Mouse (Mus musculus) layer of hippocampus, postnatal 14 days (tissue): ENCODE data around the gene Utrn. TPM values are rescaled to one million over a fixed set of nuclear protein-coding genes. Genes with fewer than 3 reads are reported as not detected.

Experiments
- DNase-seq, 2 experiments: peaks; one replicate each; pipeline ENCODE4 v3.0.0; 2021 to 2022; ENCODE audit warnings: low spot score in 2 of 2, mixed read lengths in 1 of 2
- total RNA-seq, 2 experiments: library from RNA; stranded (reverse); gene quantifications; 2 replicates each; pipeline ENCODE4 v1.2.3; 2021

The Utrn gene
- total RNA-seq, 2 experiments from 2014 or later: 35.6 to 40.3 TPM

DNA sequence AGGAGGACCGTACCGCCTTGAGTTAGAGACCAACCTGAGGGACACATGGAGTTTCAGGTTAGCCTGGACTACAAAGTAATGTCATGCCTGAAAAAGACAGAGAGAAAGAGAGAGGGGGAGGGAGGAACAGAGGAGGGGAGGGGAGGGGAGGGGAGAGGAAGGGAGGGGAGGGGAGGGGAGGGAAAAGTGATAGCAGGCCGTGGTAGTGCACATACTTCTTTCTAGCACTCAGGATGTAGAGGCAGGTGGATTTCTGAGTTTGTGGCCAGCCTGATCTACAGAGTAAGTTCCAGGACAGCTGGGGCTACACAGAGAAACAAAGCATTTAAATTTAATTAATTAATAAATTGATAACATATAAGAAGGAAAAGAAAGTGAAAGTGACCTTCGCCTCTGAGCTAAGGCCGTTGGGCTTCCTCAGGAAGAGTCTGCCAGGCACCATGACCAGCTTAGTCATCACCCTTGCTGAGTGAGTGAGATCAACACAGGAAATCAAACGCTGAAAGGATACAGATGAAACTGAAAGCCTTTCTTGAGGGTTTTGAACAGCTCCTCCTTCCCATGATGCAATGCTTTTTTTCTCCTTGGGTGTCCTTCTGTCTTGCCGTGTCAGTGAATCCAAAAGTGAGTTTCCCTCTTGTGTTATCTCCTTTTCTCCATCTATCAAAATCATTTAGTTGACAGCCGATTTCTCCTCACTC, 5.6 kb upstream of the Utrn start:
- no peak for DNase-seq

DNA sequence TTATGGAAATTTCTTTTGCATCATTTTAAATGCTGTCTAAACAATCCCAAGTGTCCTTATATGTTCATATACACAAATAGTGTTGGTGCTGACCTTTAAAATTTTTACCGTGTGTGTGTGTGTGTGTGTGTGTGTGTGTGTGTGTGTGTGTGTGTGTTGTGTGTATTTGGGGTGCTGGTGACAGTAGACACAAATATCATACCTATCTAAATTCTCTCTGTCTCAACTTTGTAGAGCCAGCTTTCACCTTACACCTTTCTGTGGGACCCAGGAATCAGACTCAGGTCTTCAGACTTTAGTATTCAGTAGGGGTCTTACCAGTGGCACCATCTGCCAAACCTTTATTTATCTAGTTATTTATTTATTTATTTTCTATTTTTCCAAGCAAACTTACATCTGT, 681 bp upstream of the Utrn start:
- DNase-seq: no peak

DNA sequence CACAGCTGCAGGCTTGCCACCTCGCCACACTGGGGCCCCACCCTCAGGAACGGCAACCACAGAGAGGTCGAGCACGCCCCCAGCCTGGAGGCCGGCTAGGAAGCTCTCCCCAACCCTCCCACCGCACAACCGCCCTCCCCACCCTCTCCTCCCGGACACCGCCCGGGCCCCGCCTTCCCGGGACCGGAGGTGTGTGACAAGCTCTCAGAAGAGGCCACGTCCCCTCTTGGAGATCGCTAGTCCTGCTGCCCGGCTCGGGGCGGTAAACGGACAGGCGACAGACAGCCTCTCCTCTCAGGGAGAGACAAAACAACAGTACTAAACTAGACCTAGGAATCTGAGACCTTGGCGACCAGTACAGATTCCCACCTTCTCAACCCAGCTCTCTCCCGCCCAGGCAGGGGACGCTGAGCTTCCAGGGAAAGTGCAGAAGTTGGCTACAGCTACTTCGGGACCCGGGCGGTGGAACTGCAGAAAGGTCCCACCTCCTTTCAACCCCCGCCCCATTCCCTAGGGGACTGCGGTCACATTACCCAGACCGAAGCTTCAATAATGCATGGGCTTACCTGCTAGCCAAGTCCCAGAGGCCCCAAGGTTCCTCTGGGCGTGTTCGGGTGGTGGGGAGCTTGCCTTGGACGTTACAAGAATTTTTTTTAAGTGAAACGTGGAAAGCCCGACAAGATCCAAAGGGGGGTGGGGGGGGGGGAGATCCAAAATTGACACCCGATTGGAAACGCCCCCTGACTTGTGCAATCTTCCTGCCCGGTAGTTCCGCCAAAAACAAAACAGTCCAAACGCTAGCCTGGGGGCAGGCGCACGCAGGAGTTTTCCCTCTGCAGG, 756 bp downstream of the Utrn start:
- peak in 1 of 2 experiments; percentile 9 for DNase-seq

DNA sequence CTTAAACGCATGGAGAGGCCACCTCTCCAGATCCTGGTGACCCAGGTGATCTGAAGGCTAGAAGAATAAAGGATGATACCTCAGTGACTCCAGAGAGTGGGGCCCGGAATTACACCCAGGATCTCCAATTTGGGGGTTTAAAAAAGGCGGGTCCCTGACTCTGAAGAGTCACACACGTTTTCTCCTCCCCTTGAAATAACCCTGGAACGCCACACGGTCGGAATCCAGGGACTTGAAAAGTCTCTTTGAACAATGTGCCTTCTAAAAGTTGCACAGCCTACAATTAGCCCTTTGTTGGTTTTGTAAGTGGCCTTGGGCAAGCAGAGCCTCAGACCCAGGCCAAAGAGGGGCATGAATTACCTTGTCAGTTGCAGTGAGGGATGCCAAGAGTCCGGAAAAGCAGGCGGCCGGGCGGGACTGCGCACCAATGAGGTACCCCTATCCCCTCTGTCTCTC, 1.4 kb downstream of the Utrn start:
- DNase-seq: peak in 1 of 2 experiments; percentile 5

DNA sequence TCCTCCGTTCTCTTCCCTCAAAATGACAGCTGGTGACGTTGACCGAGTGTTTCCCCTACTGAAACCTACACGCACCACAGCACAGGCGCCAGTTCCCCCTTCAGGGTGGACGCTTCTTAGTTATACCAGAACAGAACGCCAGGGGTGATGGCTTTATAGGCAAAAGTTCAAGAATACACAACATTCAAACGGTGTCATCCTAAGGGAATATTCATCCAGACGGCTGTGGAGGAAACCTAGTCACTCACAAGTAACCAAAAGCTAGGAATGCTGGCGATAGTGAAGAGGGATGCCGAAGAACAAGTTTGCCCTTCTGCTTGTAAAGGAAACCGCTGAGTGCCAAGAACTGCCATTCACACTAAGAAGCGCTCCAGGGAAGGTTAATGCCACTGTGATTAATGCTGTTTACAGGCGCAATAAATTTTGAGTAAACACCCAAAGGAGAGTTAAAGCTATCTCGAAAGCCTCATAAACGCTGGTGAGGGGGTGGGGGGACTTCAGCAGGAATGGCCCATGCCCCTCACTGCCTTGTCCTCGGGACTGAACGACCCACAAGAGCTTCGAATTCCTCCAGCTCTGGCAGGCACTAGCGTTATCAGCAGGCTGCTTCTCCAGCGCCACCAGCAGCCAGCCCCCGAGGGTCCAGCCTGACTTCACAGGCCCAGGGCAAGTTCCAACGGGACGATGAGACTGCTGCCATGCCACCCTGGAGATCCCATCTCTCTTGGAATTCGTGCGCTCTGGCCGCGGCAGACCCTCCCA, 2.0 kb downstream of the Utrn start:
- DNase-seq: no peak

DNA sequence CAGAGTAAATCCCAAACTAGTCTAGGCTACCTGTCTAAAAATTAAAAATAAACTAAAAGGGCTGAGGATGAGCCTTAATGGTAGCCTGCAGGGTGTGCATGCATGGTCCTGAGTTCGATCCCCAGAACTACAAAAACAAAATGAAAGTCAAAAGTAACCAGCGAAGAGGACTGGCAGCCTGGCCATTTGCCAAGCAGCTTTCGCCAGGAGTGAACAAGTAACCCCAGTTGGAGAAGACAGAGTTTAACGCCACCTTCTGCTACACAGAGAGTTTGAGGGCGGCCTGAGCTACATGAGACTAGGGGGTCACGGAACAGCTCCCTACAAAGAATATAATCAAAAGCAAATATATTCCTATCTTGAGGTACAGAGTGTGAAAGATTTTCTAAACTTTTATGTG, 4.0 kb downstream of the Utrn start:
- no peak for DNase-seq

DNA sequence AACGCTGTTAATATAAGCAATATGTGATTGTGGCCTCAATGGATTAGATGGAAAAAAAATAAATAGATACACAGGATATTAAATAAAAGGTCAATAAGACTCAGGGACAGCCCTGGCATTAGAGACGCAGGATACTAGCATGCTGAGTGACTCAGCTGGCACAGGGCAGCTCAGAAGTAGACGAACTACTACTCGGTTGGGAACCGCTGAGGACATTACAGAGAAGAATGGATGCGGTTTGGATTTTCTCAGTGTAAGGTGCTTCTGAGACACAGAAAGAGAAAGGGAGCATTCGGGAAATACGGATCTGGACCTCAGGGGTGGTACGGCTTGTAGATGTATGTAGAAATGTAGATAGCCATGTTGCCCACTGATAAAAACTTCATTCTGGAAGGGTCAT, 5.6 kb downstream of the Utrn start:
- no peak for DNase-seq

DNA sequence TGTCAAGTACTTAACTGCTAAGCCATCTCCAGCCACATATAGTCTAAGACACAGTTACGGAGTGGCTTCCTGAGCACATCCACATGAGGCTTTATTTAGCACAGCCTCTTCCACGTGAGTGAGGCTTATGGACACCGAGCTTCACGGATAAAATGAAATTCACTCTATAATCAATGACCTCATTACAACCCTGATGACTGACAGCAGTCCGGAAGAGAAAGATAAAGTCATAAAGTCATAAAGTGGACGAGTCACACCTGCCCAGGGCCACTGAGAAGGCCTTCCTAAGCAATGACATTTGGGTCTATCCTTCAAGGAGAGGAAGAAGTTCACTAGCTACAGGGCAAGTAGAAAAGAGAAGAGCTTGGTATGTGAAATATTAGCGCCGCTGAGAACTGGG, 7.1 kb downstream of the Utrn start:
- no peak for DNase-seq

DNA sequence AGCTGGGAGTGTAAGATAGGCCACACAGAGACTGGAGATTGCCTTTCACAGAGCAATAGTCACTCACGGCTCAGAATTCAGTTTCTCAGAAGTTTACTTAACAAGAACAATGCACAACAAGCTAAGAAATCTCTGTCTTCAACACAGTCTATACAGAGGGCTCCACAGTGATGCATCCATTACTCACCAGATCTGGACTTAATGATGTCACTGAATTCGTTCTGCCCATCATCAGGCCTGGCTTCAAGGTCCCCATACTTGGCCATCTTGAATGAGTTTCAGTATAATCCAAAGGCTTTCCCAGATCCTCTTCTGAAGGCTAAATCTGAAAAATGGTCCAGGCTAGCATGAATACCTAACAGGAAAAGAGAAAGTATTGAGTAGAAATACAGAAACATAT, 7.8 kb downstream of the Utrn start:
- DNase-seq: no peak

DNA sequence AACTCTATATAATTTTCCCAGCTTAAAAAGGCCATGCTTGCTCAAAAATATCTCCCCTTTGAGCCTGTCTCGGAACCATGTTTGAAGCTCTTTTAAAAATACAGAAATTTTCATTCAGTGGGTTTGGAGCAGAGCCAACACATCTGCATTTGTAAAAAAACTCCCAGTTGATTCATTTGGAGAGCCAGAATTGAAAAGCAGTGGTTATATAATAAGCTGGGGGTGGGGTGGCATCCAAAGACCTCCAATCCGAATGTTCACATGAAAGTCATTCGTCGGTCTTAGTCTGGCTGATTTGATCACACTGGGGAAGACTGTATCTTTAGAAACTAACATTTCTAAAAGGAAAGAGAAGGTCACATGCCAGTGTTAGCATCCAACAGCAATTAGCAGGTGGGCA, 8.4 kb downstream of the Utrn start:
- peak in 1 of 2 experiments; percentile 26 for DNase-seq

DNA sequence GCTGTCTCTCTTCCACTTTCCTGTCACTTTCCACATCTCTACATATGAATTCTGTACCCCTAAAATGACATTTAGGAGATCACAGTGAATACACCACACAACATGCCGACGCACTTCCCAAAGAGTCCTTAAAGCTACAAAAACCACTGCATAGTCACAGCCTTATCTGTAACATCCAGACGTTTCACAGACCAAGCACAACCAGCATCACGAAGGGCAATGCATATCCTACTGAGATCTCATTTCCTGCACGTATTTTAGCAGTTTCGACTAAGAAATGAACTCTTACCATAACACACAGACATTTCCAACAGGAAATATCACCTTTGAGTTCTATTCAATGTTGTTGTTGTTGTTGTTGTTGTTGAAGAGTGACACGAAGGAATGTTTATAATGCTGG, 8.8 kb downstream of the Utrn start:
- DNase-seq: no peak

DNA sequence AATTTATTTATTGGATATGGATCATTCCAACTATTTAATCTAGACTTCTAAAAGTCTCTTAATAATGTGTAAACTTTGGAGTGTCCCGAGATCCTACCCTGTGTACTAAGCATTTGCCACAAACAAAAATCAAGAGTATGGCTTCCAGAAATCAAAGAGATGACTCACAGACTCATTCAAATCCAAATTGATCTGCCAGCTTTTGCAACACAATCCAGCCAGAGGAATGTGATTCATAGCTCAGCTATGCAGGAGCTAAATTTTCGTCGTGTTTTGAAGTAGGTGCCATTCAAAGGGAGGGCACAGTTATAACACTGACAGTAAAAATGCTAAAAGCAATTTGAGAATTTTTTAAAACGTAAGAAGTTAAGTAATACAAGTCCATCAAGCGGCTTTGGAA, 11.1 kb downstream of the Utrn start:
- DNase-seq: peak in 1 of 2 experiments; percentile 18

DNA sequence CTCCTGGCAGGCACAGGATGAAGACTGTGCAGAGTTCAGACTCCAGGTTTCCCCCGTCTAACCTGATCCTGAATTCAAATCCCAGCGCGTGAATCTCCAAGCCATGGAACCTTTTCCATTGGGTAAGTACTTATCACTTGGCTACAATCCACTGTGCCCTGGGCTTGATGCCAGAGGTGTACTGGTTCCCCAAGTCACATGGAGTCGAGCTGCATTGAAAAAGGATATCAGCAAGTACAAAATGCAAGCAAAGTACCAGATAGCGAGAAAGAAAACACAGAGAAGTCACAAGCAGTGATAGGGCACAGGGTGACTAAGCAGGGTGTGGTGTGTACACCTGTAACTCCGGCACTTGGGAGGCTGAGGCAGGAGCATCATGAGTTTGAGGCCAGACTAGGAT, 14.9 kb downstream of the Utrn start:
- no peak for DNase-seq

DNA sequence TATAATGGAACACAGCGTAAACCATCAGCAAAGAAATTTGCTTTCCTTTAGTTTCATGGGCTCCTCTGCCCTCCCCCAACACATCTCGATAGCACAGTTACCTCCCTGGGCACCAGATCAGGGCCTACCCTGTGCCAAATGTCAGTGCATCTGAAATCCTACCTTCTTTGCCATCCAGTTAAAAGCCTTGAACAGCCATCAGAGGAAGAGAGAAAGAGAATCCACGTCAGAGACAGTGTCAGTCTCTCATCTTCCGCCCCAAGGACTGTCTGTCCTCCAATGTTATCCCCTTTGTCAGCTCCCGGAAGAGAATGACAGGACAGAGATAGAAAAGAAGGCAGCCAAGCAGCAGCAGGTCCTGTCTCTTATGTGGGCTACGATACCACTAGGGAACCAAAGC, 15.4 kb downstream of the Utrn start:
- no peak for DNase-seq

DNA sequence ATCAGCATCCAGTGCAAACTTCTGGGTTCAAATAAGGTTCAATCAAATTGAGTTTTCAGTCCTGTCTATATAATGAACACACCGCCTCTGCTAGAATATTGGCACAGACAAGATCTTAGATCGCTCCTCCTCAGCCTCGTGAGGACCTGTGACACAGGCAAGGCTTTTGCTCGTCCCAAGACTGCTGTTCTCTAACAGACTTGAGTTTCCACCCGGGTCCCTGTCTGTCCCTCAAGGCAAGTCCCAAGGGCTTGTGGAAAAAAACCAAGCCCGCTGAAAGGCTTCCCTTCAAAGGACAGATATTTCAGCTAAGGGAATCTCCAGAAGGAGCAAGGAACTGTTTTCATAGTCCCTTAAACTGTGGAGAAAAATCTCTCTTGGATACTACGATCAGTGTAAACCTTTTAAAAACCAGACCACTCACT, 16.0 kb downstream of the Utrn start:
- no peak for DNase-seq

DNA sequence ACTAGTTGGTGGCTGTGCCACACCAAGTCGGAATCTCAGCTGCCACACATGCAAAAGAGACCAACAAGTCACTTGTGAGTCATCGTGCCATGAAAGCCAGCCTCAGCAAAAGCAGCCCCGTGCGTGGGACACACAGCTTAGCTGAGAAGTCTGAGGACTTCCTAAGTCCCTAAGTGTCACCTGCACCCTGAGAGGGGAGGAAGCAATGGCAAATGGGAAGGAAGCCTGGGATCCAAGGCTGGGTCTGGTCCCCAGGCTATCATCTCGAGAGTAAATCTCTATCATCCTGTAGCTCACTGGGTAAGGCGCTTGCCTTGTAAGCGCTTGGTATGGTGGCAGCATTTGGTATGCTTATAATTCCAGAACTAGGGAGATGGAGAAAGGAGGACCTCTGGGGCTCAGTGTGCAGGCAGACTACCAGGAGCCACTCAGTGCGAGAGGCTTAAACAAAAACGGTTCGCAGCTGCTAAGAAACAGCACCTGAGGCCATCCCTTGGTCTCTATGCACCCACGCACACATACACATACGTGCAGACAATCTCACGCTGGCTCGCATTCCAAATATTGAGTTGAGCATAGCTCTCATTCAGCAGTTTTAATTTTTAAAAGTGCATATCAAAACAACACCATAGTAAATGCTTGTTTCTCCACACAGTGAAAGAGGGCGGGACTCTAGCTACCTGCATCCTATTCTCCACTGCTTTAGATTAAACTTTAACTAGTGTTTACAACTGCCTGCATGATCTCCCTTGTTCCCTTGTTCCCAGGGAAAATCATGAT, 16.6 kb downstream of the Utrn start:
- no peak for DNase-seq

DNA sequence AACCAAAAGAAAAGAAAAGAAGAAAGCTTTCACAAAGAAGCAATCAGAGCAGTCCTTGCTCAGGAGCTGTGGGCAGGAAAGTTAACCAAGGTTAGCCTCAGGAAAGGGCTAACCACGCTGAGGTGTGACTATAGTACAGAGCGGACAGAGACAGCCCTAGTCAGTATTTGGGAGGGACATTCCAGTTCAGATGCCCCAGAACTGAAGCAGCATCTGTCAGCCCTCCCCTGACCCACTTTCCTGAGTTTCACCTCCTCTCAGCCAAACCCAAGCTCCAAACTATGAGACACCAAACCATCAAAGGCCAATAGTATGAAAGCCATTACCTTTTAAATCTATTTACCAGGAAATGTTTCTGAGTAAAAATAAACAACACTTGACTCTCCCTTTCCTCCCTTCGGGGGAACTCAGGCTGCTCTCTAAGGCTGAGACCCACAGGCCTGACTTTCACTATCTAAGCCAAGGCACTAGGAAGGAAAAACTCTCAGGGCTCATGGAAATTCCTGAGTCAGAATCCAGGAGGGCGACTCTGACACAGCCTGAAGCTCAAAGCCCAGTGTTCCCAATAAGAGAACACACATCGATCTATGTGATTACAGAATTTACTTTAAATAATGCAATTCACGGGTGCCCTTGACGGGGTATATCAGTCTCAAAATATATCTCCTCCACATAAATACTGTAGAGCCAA, 18.2 kb downstream of the Utrn start:
- no peak for DNase-seq

DNA sequence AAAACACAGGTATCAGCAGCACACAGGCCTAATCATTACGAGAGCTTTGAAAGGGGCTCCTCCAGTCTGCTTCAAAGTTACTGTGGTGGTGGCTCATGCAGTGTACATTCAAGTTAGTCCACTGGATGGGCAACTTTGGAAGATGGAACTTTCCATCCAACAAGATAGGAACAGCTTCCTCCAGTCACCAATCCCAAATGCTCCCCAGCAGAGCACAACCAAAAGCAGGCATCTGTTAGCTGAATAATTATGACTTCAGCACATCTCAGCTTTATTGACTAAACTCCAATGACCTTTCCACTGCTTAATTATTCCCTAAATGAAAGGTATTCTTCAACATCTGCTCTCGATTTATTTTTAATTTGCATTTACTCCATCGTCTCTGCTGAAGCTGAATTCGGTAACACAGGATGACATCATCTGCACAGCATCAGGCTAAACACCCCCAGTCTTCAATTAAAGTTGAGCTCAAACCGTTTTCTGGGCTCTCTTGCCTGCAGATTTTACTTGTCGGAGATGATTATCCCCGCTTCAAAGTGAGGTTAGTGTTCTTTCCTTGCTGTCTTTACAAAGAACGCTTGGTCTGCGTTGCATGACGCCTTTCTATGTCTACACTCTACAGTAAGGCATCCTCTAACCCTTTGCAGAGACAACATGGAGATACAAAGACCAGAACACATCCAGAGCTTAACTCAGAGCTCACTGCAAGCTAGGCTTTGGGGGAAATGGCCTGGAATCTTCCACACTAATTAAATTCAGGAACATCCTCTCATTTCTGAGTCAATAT, 20.6 kb downstream of the Utrn start:
- no peak for DNase-seq

DNA sequence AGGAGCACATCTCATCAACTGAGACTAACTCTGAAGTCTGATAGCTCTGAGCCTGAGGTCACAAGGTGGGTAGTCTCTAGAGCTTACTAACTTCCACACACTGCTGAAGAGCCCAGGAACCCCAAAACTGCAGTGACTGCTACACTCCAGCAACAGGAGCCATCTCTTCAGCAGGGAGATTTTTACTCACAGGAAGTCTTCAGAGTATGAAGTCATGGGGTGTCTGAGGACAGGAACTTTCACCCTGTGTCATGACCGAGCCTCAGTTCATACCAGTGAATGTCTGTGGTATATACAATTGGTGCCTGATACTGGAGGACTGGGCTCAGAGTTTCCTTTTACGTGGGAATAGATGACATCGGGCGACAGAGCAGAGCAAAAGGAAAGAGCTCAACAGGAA, 26.6 kb downstream of the Utrn start:
- no peak for DNase-seq

DNA sequence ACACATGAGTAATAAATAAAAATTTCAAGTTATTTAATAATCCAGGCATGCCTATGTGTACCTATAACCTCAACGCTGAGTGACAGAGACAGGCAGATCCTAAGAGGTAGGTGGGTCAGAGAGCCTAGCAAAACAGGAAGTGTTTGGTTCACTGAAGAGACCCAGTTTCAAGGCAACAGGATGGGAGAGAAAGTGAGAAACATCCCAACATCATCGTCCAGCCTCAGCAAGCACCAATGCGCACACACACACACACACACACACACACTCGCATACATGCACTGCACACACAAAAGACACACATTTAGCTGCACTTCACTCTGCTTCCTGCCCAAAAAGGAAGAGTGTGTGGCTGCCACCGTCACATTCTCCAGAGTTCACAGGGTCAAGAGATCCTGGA, 27.7 kb downstream of the Utrn start:
- DNase-seq: no peak
